Comparison of ENCODE assay signal across 22 mouse cellular contexts in the genomic region with DNA sequence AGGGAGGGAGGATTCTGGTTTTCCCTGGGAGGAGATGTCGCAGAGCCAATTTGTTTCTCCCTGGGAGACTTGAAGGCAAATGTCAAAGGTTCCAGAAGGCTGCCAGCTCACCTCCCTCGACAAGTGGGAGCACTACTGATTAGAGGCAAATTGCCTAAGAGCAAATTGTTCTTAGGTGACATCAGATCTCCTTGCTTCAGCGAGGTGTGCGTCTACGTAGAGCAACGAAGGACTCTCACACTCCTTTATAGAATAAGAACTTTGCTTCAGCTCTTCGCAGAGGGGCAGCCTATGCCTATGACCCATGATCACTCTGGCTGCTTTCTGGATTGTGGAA. TPM values are rescaled to one million over a fixed set of nuclear protein-coding genes. Genes with fewer than 3 reads are reported as not detected.
A peak's percentile ranks its signal among the peaks of the same experiment; 100 is the strongest.
DNase-seq lines count a peak whose midpoint lies in the region; ATAC-seq and TF ChIP-seq lines count a peak whose summit lies in the region.
"Had no signal": no experiment of that assay in that cellular context is flagged by ENCODE, and none has a peak within 500 bp of the region (broad histone marks: within the 10 kb centered on the region; RNA-seq: fewer than 3 reads in every experiment).

No protein-coding gene starts in this region.

- H3K27me3 ChIP-seq in kidney, postnatal 0 days (ENCODE audit: insufficient read depth, low read length): no peaks in the 10 kb centered on the region
- no peaks in the 10 kb centered on the region for H3K27me3 ChIP-seq in limb, embryonic 13.5 days
- no peaks in the 10 kb centered on the region for H3K27me3 ChIP-seq in lung, embryonic 16.5 days (ENCODE audit: control insufficient read depth, insufficient read depth, low read depth, low read length)
- H3K27me3 ChIP-seq in stomach, postnatal 0 days (ENCODE audit: control insufficient read depth, insufficient read depth, low read length): no peaks in the 10 kb centered on the region
- H3K27me3 ChIP-seq: forebrain, embryonic 12.5 days; heart, embryonic 15.5 days; midbrain, embryonic 15.5 days had no signal

- peak overlapping the region; percentile 25; the same call in 1 of the 2 replicates for H3K27ac ChIP-seq in kidney, postnatal 0 days
- peak overlapping the region; percentile 73; the same call in 1 of the 2 replicates for H3K27ac ChIP-seq in limb, embryonic 13.5 days
- peak overlapping the region; percentile 67 for H3K27ac ChIP-seq in lung, embryonic 16.5 days (ENCODE audit: low read length)
- no peak overlapping the region for H3K27ac ChIP-seq in stomach, postnatal 0 days (replicated peaks)
- H3K27ac ChIP-seq: forebrain, embryonic 12.5 days; heart, embryonic 15.5 days; hindbrain, postnatal 0 days; midbrain, embryonic 15.5 days had no signal

- H3K4me2 ChIP-seq in kidney, postnatal 0 days (ENCODE audit: low read length): no peak overlapping the region
- H3K4me2 ChIP-seq in limb, embryonic 13.5 days (replicated peaks): 0 out of 2 replicates have a peak overlapping the region, but pooled peaks have one; percentile 0
- peak overlapping the region; percentile 13; the same call in 1 of the 2 replicates for H3K4me2 ChIP-seq in lung, embryonic 16.5 days (ENCODE audit: low read depth, low read length)
- H3K4me2 ChIP-seq in stomach, postnatal 0 days (replicated peaks; ENCODE audit: low read depth): no peak overlapping the region
- H3K4me2 ChIP-seq: forebrain, embryonic 12.5 days; heart, embryonic 15.5 days; midbrain, embryonic 15.5 days had no signal

- 0 out of 2 replicates have a peak, but pooled peaks cover 4% of the 10 kb centered on the region for H3K4me1 ChIP-seq in kidney, postnatal 0 days (replicated peaks; ENCODE audit: insufficient read depth, low read length)
- H3K4me1 ChIP-seq in limb, embryonic 13.5 days: peaks cover 39% of the 10 kb centered on the region
- peaks cover 5% of the 10 kb centered on the region; the same call in 1 of the 2 replicates for H3K4me1 ChIP-seq in lung, embryonic 16.5 days (replicated peaks; ENCODE audit: control insufficient read depth, insufficient read depth, low read length)
- no peaks in the 10 kb centered on the region for H3K4me1 ChIP-seq in stomach, postnatal 0 days (replicated peaks; ENCODE audit: control insufficient read depth, insufficient read depth)
- H3K4me1 ChIP-seq: midbrain, embryonic 15.5 days had no signal

- no peak for ATAC-seq in kidney, postnatal 0 days (replicated peaks; ENCODE audit: low FRiP score, low read depth)
- ATAC-seq in limb, embryonic 13.5 days (ENCODE audit: low FRiP score, low read depth): no peak
- peak; percentile 67 for ATAC-seq in lung, embryonic 16.5 days (ENCODE audit: low read depth)
- ATAC-seq in stomach, postnatal 0 days (ENCODE audit: low FRiP score, low TSS enrichment): peak; percentile 75
- ATAC-seq: hindbrain, postnatal 0 days; midbrain, embryonic 15.5 days had no signal

- H3K9me3 ChIP-seq in kidney, postnatal 0 days (replicated peaks; ENCODE audit: low read length): no peaks in the 10 kb centered on the region
- no peaks in the 10 kb centered on the region for H3K9me3 ChIP-seq in limb, embryonic 13.5 days
- H3K9me3 ChIP-seq in lung, embryonic 16.5 days (ENCODE audit: control insufficient read depth, low read length): no peaks in the 10 kb centered on the region
- H3K9me3 ChIP-seq in stomach, postnatal 0 days (ENCODE audit: control insufficient read depth, low read length): no peaks in the 10 kb centered on the region
- H3K9me3 ChIP-seq: forebrain, embryonic 12.5 days; G1E; heart, embryonic 15.5 days; midbrain, embryonic 15.5 days had no signal

- WGBS in kidney, postnatal 0 days: 41% methylated on average over 7 of the region's 7 CpGs
- WGBS in limb, embryonic 13.5 days: 38% methylated on average over 7 of the region's 7 CpGs
- 41% methylated on average over 7 of the region's 7 CpGs for WGBS in lung, embryonic 16.5 days
- WGBS in stomach, postnatal 0 days: 53% methylated on average over 7 of the region's 7 CpGs

- DNase-seq in kidney, postnatal 0 days (ENCODE audit: low spot score): no peak
- DNase-seq in kidney, postnatal 14 days: no peak
- peak; percentile 27 for DNase-seq in stomach, postnatal 0 days (ENCODE audit: low spot score)
- no peak for DNase-seq in frontal cortex, postnatal 10 days (ENCODE audit: low spot score in 2 of 2)
- no peak for DNase-seq in kidney, adult 9 months
- no peak for DNase-seq in frontal cortex, postnatal 14 days (ENCODE audit: low spot score in 2 of 2)
- DNase-seq: cerebellum, adult 9-10 months; gastrocnemius, postnatal 10 days; heart, postnatal 4 days; kidney, postnatal 4 days; layer of hippocampus, adult 9-11 months; liver; retina, postnatal 1 day; right cerebral cortex, postnatal 4 days had no signal

- H3K9ac ChIP-seq in kidney, postnatal 0 days (ENCODE audit: low read depth, low read length): no peak overlapping the region
- no peak overlapping the region for H3K9ac ChIP-seq in limb, embryonic 13.5 days
- H3K9ac ChIP-seq in lung, embryonic 16.5 days (ENCODE audit: low read length): no peak overlapping the region
- H3K9ac ChIP-seq in stomach, postnatal 0 days (ENCODE audit: low read length): no peak overlapping the region
- H3K9ac ChIP-seq: forebrain, embryonic 12.5 days; heart, embryonic 15.5 days; midbrain, embryonic 15.5 days had no signal

- TF ChIP-seq EP300 in stomach, postnatal 0 days (optimal IDR thresholded peaks at IDR 0.05): no peak

- TF ChIP-seq CTCF in kidney, postnatal 0 days (IDR thresholded peaks at IDR 0.05; ENCODE audit: low read depth): no peak
- no peak for TF ChIP-seq CTCF in stomach, postnatal 0 days (IDR thresholded peaks at IDR 0.05; ENCODE audit: low read depth)

- H3K4me3 ChIP-seq in kidney, postnatal 0 days (replicated peaks; ENCODE audit: low read depth, low read length): no peak overlapping the region
- no peak overlapping the region for H3K4me3 ChIP-seq in limb, embryonic 13.5 days
- H3K4me3 ChIP-seq in lung, embryonic 16.5 days (ENCODE audit: low read length): no peak overlapping the region
- no peak overlapping the region for H3K4me3 ChIP-seq in stomach, postnatal 0 days (ENCODE audit: low read depth, low read length)
- H3K4me3 ChIP-seq: forebrain, embryonic 12.5 days; heart, embryonic 15.5 days; midbrain, embryonic 15.5 days; myocyte had no signal

- H3K36me3 ChIP-seq in kidney, postnatal 0 days (ENCODE audit: insufficient read depth, low read length): no peaks in the 10 kb centered on the region
- H3K36me3 ChIP-seq in limb, embryonic 13.5 days: no peaks in the 10 kb centered on the region
- no peaks in the 10 kb centered on the region for H3K36me3 ChIP-seq in lung, embryonic 16.5 days (ENCODE audit: control insufficient read depth, insufficient read depth, low read length)
- no peaks in the 10 kb centered on the region for H3K36me3 ChIP-seq in stomach, postnatal 0 days (ENCODE audit: control insufficient read depth, insufficient read depth, low read length)
- H3K36me3 ChIP-seq: forebrain, embryonic 12.5 days; G1E; heart, embryonic 15.5 days; midbrain, embryonic 15.5 days had no signal

RNA-seq across cellular contexts. Expression of a gene that starts 37.1 kb away (rescaled TPM):
- 22.0 and 23.6 TPM in 2 replicates for polyA plus RNA-seq in kidney, postnatal 0 days (2015; fragmentation: Nextera tagmentation; extraction: Ambion mirVana)
- 29.3 and 40.2 TPM in 2 replicates for polyA plus RNA-seq in limb, embryonic 13.5 days (2015; fragmentation: Nextera tagmentation; extraction: Ambion mirVana)
- 17.4 and 17.9 TPM in 2 replicates for polyA plus RNA-seq in lung, embryonic 16.5 days (2015; fragmentation: Nextera tagmentation; extraction: Ambion mirVana)
- polyA plus RNA-seq in stomach, postnatal 0 days (2015; fragmentation: Nextera tagmentation; extraction: Ambion mirVana): 10.9 and 11.4 TPM in 2 replicates

RNA-seq across cellular contexts. Expression of a gene that starts 55.4 kb away (rescaled TPM):
- 41.4 and 43.7 TPM in 2 replicates for polyA plus RNA-seq in kidney, postnatal 0 days (2015; fragmentation: Nextera tagmentation; extraction: Ambion mirVana)
- 53.9 and 57.3 TPM in 2 replicates for polyA plus RNA-seq in limb, embryonic 13.5 days (2015; fragmentation: Nextera tagmentation; extraction: Ambion mirVana)
- 35.7 and 38.0 TPM in 2 replicates for polyA plus RNA-seq in lung, embryonic 16.5 days (2015; fragmentation: Nextera tagmentation; extraction: Ambion mirVana)
- polyA plus RNA-seq in stomach, postnatal 0 days (2015; fragmentation: Nextera tagmentation; extraction: Ambion mirVana): 29.5 and 29.9 TPM in 2 replicates

Comparison
In these comparisons a context has a peak if more than half of its experiments do, and no peak if none do; other contexts are left out.
1. ATAC-seq: peak in lung, embryonic 16.5 days (single experiment) and stomach, postnatal 0 days (single experiment); none in kidney, postnatal 0 days (single experiment) and limb, embryonic 13.5 days (single experiment).
2. H3K4me2 ChIP-seq: peak in limb, embryonic 13.5 days (single experiment) and lung, embryonic 16.5 days (single experiment); none in kidney, postnatal 0 days (single experiment) and stomach, postnatal 0 days (single experiment).